7 mouse cellular contexts compared by ENCODE assay signal in the genomic region with DNA sequence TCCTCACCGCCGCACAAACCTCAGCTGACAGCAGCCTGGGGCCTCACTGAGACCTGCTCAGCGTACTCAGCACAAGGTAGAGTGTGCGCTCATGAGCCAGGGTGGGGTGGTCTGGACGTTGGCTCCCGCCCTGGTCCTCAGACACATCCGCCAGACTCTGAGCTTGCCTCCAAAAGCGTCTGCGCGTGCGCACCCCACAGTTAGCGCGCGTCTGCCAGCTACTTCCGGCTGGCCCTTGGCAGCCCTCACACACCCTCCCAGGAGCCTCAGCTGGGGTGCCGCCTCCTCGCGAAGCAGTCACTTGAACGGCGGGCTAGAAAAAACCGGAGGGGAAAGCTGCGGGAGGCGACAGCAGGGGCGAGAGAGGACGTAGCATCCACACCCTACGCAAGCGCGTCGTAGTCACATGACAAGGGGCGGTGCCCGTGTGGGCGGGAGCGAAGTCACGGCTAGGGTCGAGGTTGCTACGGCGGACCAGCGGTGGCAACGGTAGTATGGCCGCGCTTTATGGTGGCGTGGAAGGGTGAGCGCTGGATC. TPM values are rescaled to one million over a fixed set of nuclear protein-coding genes. Genes with fewer than 3 reads are reported as not detected.
DNase-seq lines count a peak whose midpoint lies in the region; ATAC-seq lines count a peak whose summit lies in the region.

Gene Nagk (plus strand): TSS at position 223 of the 537 bp plus-strand sequence.

- peak within 1 kb of the TSS; percentile 86 for H3K9ac ChIP-seq in intestine, embryonic 16.5 days (ENCODE audit: low read depth, low read length)
- H3K9ac ChIP-seq in midbrain, embryonic 11.5 days (ENCODE audit: low read length) = peak within 1 kb of the TSS; percentile 84

- no peaks in the 10 kb centered on the region for H3K9me3 ChIP-seq in intestine, embryonic 16.5 days (ENCODE audit: control insufficient read depth, low read length)
- H3K9me3 ChIP-seq in midbrain, embryonic 11.5 days (ENCODE audit: control insufficient read depth, low read length) = no peaks in the 10 kb centered on the region

- H3K4me2 ChIP-seq in intestine, embryonic 16.5 days (ENCODE audit: low read depth, low read length) = peak within 1 kb of the TSS; percentile 89
- H3K4me2 ChIP-seq in midbrain, embryonic 11.5 days = peak within 1 kb of the TSS; percentile 97

- WGBS in intestine, embryonic 16.5 days = under 1% methylated on average over 43 of the region's 43 CpGs
- WGBS in midbrain, embryonic 11.5 days = under 1% methylated on average over 43 of the region's 43 CpGs

- H3K4me3 ChIP-seq in intestine, embryonic 16.5 days (ENCODE audit: low read length) = peak within 1 kb of the TSS; percentile 77
- H3K4me3 ChIP-seq in midbrain, embryonic 11.5 days (ENCODE audit: low read depth, low read length) = peak within 1 kb of the TSS; percentile 68

- H3K36me3 ChIP-seq in intestine, embryonic 16.5 days (ENCODE audit: control insufficient read depth, insufficient read depth, low read length) = no peaks in the 10 kb centered on the region
- H3K36me3 ChIP-seq in midbrain, embryonic 11.5 days (ENCODE audit: control insufficient read depth, insufficient read depth, low read length) = no peaks in the 10 kb centered on the region

- H3K27ac ChIP-seq in intestine, embryonic 16.5 days (ENCODE audit: low read length) = peak within 1 kb of the TSS; percentile 98
- H3K27ac ChIP-seq in midbrain, embryonic 11.5 days (ENCODE audit: low read depth, low read length) = peak within 1 kb of the TSS; percentile 92

- H3K27me3 ChIP-seq in intestine, embryonic 16.5 days (replicated peaks; ENCODE audit: control insufficient read depth, insufficient read depth, low read length) = no peaks in the 10 kb centered on the region
- no peaks in the 10 kb centered on the region for H3K27me3 ChIP-seq in midbrain, embryonic 11.5 days (ENCODE audit: control insufficient read depth, insufficient read depth, low read length)

- intact Hi-C loops in left cerebral cortex, postnatal 36 days (cut with DNase I) = no loop called here

- peaks cover 7% of the 10 kb centered on the region; the same call in 1 of the 2 replicates for H3K4me1 ChIP-seq in intestine, embryonic 16.5 days (ENCODE audit: control insufficient read depth, insufficient read depth, low read length)
- H3K4me1 ChIP-seq in midbrain, embryonic 11.5 days (ENCODE audit: control insufficient read depth, insufficient read depth, low read length) = peaks cover 3% of the 10 kb centered on the region; the same call in 1 of the 2 replicates

- DNase-seq in adrenal gland, adult 2 months = peak; percentile 95
- peak; percentile 87 for DNase-seq in embryo, embryonic 11.5 days (ENCODE audit: low read depth, low spot score)
- peak; percentile 91 to 94 for DNase-seq in gastrocnemius, postnatal 4 days (ENCODE audit: low spot score in 2 of 2)
- peak; percentile 95 to 96 for DNase-seq in left cerebral cortex, postnatal 36 days (ENCODE audit: low spot score in 2 of 2)
- peak; percentile 99 for DNase-seq in midbrain, embryonic 11.5 days (ENCODE audit: low spot score, missing footprints)
- peak; percentile 93 for DNase-seq in skeletal muscle tissue, adult 2 months (ENCODE audit: low read depth, low spot score)

- peak; percentile 94 for ATAC-seq in intestine, embryonic 16.5 days
- ATAC-seq in midbrain, embryonic 11.5 days (ENCODE audit: low FRiP score) = peak; percentile 97

RNA-seq across cellular contexts. Expression of gene Nagk, which starts in this region (rescaled TPM):
- 10 to 100 TPM; 39.9 to 46.9 TPM for total RNA-seq in adrenal gland, adult 2 months (2021)
- polyA plus RNA-seq in adrenal gland, adult 2 months (2012; rRNA removed) = 23.2 and 29.4 TPM in 2 replicates
- 10 to 100 TPM; 23.5 to 28.6 TPM for total RNA-seq in gastrocnemius, postnatal 4 days (2021)
- 128 and 140 TPM in 2 replicates for polyA plus RNA-seq in intestine, embryonic 16.5 days (2015; fragmentation: Nextera tagmentation; extraction: Ambion mirVana)
- total RNA-seq in left cerebral cortex, postnatal 36 days (2021) = 10 to 100 TPM; 48.4 to 50.1 TPM
- polyA plus RNA-seq in midbrain, embryonic 11.5 days (2014; fragmentation: Nextera tagmentation; extraction: Ambion mirVana) = 31.8 and 36.1 TPM in 2 replicates

Comparison
In these comparisons a context has a peak if more than half of its experiments do, and no peak if none do; other contexts are left out.
1. Peak in every context shown above with its lines: DNase-seq, ATAC-seq, H3K4me3 ChIP-seq and H3K27ac ChIP-seq.